Mouse (Mus musculus) brown adipose tissue, adult 24 weeks (tissue): ENCODE results near the gene Rreb1. TPM values are rescaled to one million over a fixed set of nuclear protein-coding genes. Genes with fewer than 3 reads are reported as not detected.

Experiments
- H3K27ac ChIP-seq: fragments of 200-500 bp; replicated peaks from 2 replicates; pipeline ENCODE4 v1.5.1; 2012; ENCODE audit warnings: low read depth, mild to moderate bottlenecking, low read length
- H3K4me1 ChIP-seq: fragments of 200-500 bp; 2 replicates; pipeline ENCODE4 v1.6.1; 2012; ENCODE audit warnings: low read length, mixed read lengths; ENCODE audit not compliant: control insufficient read depth, insufficient read depth, insufficient read length
- H3K4me3 ChIP-seq: fragments of 200-500 bp; 2 replicates; pipeline ENCODE4 v1.5.1; 2012; ENCODE audit warnings: low read depth, mild to moderate bottlenecking, low read length, moderate library complexity; ENCODE audit not compliant: insufficient read depth
- polyA plus RNA-seq: library from polyadenylated mRNA; stranded (reverse); fragments of >200 nt; gene quantifications from 2 replicates; pipeline ENCODE4 v1.2.4, GENCODE M21; 2012; ENCODE audit not compliant: missing spikeins, insufficient read depth, insufficient read length

The Rreb1 gene
- 17.0 and 43.1 TPM in 2 replicates for polyA plus RNA-seq

GRCm38 (mm10) chr13:37778147-37778593, at the start of gene Rreb1:
Gene Rreb1 (plus strand): TSS chr13:37778400.
- Histone ChIP-seq H3K27ac (peak within 1 kb of the TSS; percentile 50), H3K4me1 (no peaks in the 10 kb centered on the region), H3K4me3 (peak within 1 kb of the TSS; percentile 67)

DNA sequence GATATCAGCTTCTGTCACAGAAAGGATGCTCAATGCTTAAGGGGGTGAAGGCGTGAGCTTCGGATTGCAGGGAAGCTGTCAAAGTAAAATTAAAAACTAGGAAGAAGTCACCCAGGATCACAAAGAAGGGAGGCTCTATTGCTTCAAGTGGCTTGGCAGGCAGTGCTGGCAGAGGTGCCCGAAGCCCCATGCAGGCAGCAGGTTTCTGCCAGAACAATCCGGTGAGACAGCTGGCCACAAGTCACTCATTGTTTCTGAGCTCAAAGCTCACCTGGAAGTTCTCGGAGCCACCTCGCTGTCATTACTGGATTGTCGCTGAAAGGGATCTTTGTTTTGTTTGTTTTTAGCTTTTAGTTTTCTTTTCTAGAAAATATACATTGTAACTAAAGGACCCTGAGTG, 49.6 kb upstream of the Rreb1 start:
- Histone ChIP-seq H3K4me3 (no peak overlapping the region), H3K27ac (no peak overlapping the region), H3K4me1 (no peaks in the 10 kb centered on the region)

DNA sequence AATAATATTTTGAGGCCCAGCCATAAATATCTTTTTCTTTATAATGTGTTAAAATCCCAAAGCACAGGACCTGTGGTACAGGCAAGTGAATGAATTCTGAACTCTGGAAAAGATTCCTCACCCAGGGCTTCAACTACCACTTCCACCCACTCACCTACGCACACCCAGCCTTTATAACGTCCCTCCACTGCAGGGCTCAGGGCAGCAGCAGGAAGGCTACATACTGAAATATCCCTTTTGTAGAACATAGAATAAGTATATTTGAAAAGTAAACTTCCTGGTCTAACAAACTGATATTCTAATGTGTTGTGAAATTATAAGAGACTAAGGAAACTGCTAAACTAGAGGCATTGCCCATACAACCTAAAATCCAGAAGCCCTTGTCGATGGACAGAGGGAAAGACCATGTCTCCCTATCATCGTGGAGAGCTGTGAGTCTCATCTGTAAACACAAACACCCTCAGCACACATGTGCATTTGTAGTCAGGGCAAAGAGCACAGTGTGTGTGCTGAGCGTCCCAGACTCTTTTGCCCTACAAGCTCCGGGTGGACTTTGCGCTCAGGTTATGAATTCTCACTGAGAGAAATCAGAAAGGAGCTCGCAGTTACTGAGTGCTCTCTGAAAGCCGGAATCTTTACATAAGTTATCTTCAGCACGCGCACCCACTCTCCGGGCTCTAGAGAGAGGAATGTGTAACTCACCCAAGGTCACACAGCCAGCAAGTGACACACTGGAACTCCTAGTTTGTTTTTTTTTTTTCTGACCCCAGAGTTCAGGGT, 46.1 kb upstream of the Rreb1 start:
- Histone ChIP-seq H3K4me3 (no peak overlapping the region), H3K4me1 (no peaks in the 10 kb centered on the region), H3K27ac (no peak overlapping the region)

DNA sequence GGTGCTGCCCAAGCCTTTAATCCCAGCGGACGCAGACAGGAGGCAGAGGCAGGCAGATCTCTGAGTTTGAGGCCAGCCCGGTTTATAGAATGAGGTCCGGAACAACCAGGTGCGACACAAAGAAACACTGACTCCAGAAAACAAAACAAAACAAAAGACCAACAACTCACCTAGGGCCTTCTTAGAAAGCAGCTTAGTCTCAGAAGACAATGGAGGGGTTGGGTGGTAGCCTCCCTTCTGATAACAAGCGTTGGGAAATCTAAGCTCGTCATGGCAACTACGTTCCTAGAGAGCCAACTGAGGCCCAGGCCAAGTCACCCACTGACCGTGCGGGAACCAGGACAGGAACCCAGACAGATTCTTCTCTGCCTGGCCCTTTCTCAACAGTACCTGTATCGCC, 43.7 kb upstream of the Rreb1 start:
- Histone ChIP-seq H3K4me3 (no peak overlapping the region), H3K27ac (no peak overlapping the region), H3K4me1 (no peaks in the 10 kb centered on the region)

DNA sequence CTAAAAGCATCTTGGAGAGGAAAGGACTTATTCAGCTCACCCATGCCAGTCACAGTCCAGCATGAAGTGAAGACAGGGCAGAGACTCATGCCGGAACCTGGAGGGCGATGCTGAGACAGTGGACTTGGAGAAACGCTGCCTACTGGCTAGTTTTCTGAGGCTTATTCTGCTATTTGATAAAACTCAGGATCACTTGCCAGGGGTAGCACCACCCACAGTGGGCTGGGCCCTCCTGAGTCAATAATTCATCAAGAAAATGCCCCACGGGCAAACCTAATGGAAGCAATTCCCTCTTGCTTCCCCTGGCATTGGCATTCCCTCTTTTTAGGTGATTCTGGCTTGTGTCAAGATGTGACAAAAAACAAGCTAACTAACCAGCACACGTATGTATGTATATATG, 38.1 kb upstream of the Rreb1 start:
- Histone ChIP-seq H3K4me1 (no peaks in the 10 kb centered on the region; the same call in 1 of the 2 replicates), H3K4me3 (no peak overlapping the region), H3K27ac (no peak overlapping the region)

GRCm38 (mm10) chr13:37740752-37741151, 37.4 kb upstream of the Rreb1 start:
- Histone ChIP-seq H3K4me3 (no peak overlapping the region), H3K4me1 (no peaks in the 10 kb centered on the region; the same call in 1 of the 2 replicates), H3K27ac (no peak overlapping the region)

GRCm38 (mm10) chr13:37742248-37742647, 36.0 kb upstream of the Rreb1 start:
- H3K27ac ChIP-seq = no peak overlapping the region
- no peaks in the 10 kb centered on the region; the same call in 1 of the 2 replicates for H3K4me1 ChIP-seq

GRCm38 (mm10) chr13:37747504-37747903, 30.7 kb upstream of the Rreb1 start:
- Histone ChIP-seq H3K4me1 (no peaks in the 10 kb centered on the region; the same call in 1 of the 2 replicates), H3K4me3 (no peak overlapping the region), H3K27ac (no peak overlapping the region)

More at GRCm38 (mm10) chr13:37742248-37742647, 36.0 kb upstream of the Rreb1 start:
- H3K4me3 ChIP-seq = no peak overlapping the region

DNA sequence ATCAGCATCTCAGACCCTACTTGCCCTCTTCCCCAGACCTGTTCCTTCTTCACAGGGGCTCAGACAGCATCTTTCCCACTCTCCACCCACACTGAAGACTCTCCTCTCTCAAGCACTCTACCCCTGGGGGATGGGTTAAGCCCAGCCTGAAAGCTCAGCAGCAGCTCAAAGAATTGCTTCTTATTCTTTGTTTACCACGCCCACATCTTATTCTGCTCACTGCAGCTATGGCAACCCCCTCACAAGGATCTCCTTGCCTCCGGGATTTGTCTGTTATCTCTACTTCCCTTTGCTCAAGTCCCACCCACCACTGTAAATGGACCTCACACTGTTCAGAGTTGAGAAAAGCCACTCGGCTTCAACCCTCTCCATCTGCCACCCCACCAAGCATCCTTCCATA, 28.7 kb upstream of the Rreb1 start:
- Histone ChIP-seq H3K27ac (no peak overlapping the region), H3K4me3 (no peak overlapping the region), H3K4me1 (no peaks in the 10 kb centered on the region; the same call in 1 of the 2 replicates)

DNA sequence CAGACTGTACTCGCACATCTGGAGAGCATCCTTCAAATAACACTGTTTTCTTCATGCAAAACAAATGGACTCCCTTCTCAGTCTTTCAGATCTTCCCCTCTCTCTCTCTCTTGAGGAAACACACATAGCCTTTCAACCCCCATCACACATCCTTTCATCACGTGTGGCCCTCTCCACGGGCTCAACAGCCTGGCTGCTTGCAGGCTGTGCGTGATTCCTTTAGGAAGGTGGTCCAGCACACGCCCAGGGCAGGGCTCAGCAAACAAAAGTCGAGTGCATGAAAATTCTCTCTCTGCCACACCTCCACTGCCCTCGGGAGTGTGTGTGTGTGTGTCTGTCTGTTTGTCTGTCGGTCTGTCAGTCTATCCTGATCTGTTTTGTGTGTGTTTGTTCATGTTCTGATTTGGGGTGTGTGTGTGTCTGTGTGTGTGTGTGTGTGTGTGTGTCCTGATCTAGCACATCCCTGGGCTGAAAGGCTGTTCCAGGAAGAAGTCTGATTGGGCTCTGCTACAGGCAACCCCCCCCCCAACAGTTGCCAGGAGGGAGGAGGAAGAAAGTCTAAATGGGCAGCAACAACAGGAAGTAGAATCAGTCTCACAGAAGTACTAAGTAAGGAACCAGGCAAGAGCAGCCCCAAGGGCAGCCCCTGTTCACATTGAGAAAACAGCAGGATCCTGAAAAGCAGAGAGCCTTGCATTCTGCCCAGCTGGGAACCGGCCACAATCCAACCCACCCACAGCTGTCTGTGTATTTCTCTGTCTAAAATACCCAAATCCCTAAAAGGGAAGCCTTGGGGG, 26.8 kb upstream of the Rreb1 start:
- Histone ChIP-seq H3K4me1 (no peaks in the 10 kb centered on the region; the same call in 1 of the 2 replicates), H3K4me3 (no peak overlapping the region), H3K27ac (no peak overlapping the region)

GRCm38 (mm10) chr13:37759341-37760012, 18.7 kb upstream of the Rreb1 start:
- Histone ChIP-seq H3K4me1 (peaks cover 8% of the 10 kb centered on the region), H3K27ac (no peak overlapping the region), H3K4me3 (no peak overlapping the region)

- peaks cover 8% of the 10 kb centered on the region for H3K4me1 ChIP-seq
- H3K27ac ChIP-seq = no peak overlapping the region
- no peak overlapping the region for H3K4me3 ChIP-seq
Observed at GRCm38 (mm10) chr13:37760013-37760342, 18.2 kb upstream of the Rreb1 start.

- Histone ChIP-seq H3K4me3 (no peak overlapping the region), H3K27ac (no peak overlapping the region), H3K4me1 (peaks cover 8% of the 10 kb centered on the region)
Observed at GRCm38 (mm10) chr13:37760373-37760772, 17.8 kb upstream of the Rreb1 start.

DNA sequence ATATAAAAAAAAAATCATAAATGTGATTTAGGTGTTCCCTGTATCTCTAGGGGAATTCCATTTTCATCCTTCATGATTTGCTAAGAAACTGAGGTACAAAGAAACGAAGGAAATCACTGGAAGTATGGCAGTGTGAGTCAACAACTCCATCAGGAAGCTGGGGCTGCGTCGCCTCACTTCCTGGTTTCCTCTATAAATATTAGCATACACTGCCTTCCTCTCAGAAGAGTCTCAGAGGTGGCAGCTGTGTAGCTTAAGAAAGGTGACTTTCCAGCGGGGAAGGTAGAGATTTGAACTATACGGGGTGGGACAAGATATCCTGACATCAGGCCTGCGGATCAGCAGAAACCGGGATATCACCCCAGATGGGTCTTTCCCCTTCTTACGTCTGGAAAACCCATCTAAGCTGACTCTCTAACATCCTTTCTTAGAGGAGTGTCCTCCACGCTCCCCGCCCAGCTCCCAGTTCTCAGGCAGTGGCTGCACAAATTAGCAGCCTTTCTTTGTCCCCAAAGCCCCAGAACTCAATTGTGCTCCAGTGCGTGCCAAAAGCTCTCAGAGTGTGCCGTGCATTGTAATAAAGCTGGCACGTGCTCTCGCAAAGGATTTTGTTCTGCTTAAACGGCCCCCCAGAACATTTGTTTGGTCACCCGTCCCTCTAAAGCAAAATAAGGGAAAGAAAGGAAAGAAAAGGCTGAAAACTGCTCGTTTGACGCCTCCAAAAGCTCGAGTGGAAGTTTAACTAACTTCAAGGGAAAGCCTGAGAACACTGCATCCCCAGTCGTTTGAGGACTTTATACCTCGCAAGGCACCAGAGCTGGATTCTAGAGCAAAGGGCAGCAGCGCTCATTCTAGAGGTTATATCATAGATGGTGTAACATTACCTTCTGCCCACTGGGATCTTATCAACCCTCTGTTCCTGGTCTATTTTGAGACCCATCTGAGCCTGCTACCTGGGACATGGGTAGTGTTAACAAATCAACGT, 17.0 kb upstream of the Rreb1 start:
- H3K27ac ChIP-seq = peak overlapping the region; percentile 83
- peak overlapping the region; percentile 23 for H3K4me3 ChIP-seq
- peaks cover 8% of the 10 kb centered on the region for H3K4me1 ChIP-seq
